Mouse (Mus musculus): ENCODE measurements at regions not wholly inside any gene's neighbourhood (a gene's known extent, or its start where the extent isn't known, plus 50 kb on each side); places are given as distances from the start of the nearest gene placed in this dataset.

GRCm38 (mm10) chr6:140348578-140348977 lies 75.3 kb upstream of the Plekha5 start:
- DNase-seq (ENCODE audit: low spot score) (no peak), ATAC-seq (ENCODE audit: insufficient read depth, low FRiP score, low TSS enrichment) (no peak)
- H3K9me3 ChIP-seq (ENCODE audit: control insufficient read depth, low read length) = no peaks in the 10 kb centered on the region
- no peak overlapping the region for H3K9ac ChIP-seq (ENCODE audit: low read length)
- no peak overlapping the region for H3K4me2 ChIP-seq (ENCODE audit: low read depth)
- 96% methylated on average over 16 of the region's 16 CpGs for WGBS
- H3K4me1 ChIP-seq (ENCODE audit: control insufficient read depth, insufficient read depth, low read length) = no peaks in the 10 kb centered on the region
- H3K4me3 ChIP-seq (ENCODE audit: low read depth, low read length) = no peak overlapping the region
- no peaks in the 10 kb centered on the region for H3K36me3 ChIP-seq (ENCODE audit: control insufficient read depth, insufficient read depth, low read length)
- no peaks in the 10 kb centered on the region for H3K27me3 ChIP-seq (ENCODE audit: control insufficient read depth, insufficient read depth, low read length)
- no peak overlapping the region for H3K27ac ChIP-seq (ENCODE audit: low read depth, low read length)

- no peak for DNase-seq (ENCODE audit: low spot score)
- Histone ChIP-seq H3K4me3 (ENCODE audit: low read depth, low read length) (no peak overlapping the region), H3K9ac (ENCODE audit: low read length) (no peak overlapping the region), H3K4me1 (ENCODE audit: control insufficient read depth, insufficient read depth, low read length) (no peaks in the 10 kb centered on the region), H3K9me3 (ENCODE audit: control insufficient read depth, low read length) (no peaks in the 10 kb centered on the region), H3K27me3 (ENCODE audit: control insufficient read depth, insufficient read depth, low read length) (no peaks in the 10 kb centered on the region), H3K27ac (ENCODE audit: low read depth, low read length) (no peak overlapping the region), H3K36me3 (ENCODE audit: control insufficient read depth, insufficient read depth, low read length) (no peaks in the 10 kb centered on the region), H3K4me2 (ENCODE audit: low read depth) (no peak overlapping the region)
- ATAC-seq (ENCODE audit: insufficient read depth, low FRiP score, low TSS enrichment) = no peak
- WGBS = 85% methylated on average over 6 of the region's 6 CpGs
Observed at GRCm38 (mm10) chr6:140346929-140347328, 76.9 kb upstream of the Plekha5 start.

- Histone ChIP-seq H3K27me3 (ENCODE audit: control insufficient read depth, insufficient read depth, low read length) (no peaks in the 10 kb centered on the region), H3K9ac (ENCODE audit: low read length) (no peak overlapping the region), H3K4me3 (ENCODE audit: low read depth, low read length) (no peak overlapping the region), H3K4me2 (ENCODE audit: low read depth) (no peak overlapping the region), H3K4me1 (ENCODE audit: control insufficient read depth, insufficient read depth, low read length) (no peaks in the 10 kb centered on the region), H3K9me3 (ENCODE audit: control insufficient read depth, low read length) (no peaks in the 10 kb centered on the region), H3K36me3 (ENCODE audit: control insufficient read depth, insufficient read depth, low read length) (no peaks in the 10 kb centered on the region), H3K27ac (ENCODE audit: low read depth, low read length) (no peak overlapping the region)
- DNase-seq (ENCODE audit: low spot score) (no peak), ATAC-seq (ENCODE audit: insufficient read depth, low FRiP score, low TSS enrichment) (no peak)
- 80% methylated on average over 11 of the region's 11 CpGs for WGBS
Observed at GRCm38 (mm10) chr6:140343638-140344037, 80.2 kb upstream of the Plekha5 start.

- Histone ChIP-seq H3K9ac (ENCODE audit: low read length) (no peak overlapping the region), H3K4me2 (ENCODE audit: low read depth) (no peak overlapping the region), H3K36me3 (ENCODE audit: control insufficient read depth, insufficient read depth, low read length) (no peaks in the 10 kb centered on the region), H3K4me1 (ENCODE audit: control insufficient read depth, insufficient read depth, low read length) (peaks cover 4% of the 10 kb centered on the region), H3K27ac (ENCODE audit: low read depth, low read length) (no peak overlapping the region), H3K9me3 (ENCODE audit: control insufficient read depth, low read length) (no peaks in the 10 kb centered on the region), H3K4me3 (ENCODE audit: low read depth, low read length) (no peak overlapping the region), H3K27me3 (ENCODE audit: control insufficient read depth, insufficient read depth, low read length) (no peaks in the 10 kb centered on the region)
- 48% methylated on average over 1 of the region's 1 CpGs for WGBS
- DNase-seq (ENCODE audit: low spot score) (peak; percentile 27), ATAC-seq (ENCODE audit: insufficient read depth, low FRiP score, low TSS enrichment) (no peak; the same call in 1 of the 2 replicates)
Observed at GRCm38 (mm10) chr6:140342881-140343280, 81.0 kb upstream of the Plekha5 start.

- no peak for ATAC-seq (ENCODE audit: insufficient read depth, low FRiP score, low TSS enrichment)
Observed at GRCm38 (mm10) chr6:140339731-140340130, 84.1 kb upstream of the Plekha5 start.

GRCm38 (mm10) chr6:140337897-140338749 lies 85.7 kb upstream of the Plekha5 start:
- 39% methylated on average over 19 of the region's 19 CpGs for WGBS
- Histone ChIP-seq H3K27me3 (ENCODE audit: control insufficient read depth, insufficient read depth, low read length) (no peaks in the 10 kb centered on the region), H3K4me2 (ENCODE audit: low read depth) (peak overlapping the region; percentile 30; the same call in 1 of the 2 replicates), H3K4me1 (ENCODE audit: control insufficient read depth, insufficient read depth, low read length) (peaks cover 13% of the 10 kb centered on the region), H3K36me3 (ENCODE audit: control insufficient read depth, insufficient read depth, low read length) (no peaks in the 10 kb centered on the region), H3K4me3 (ENCODE audit: low read depth, low read length) (no peak overlapping the region), H3K9ac (ENCODE audit: low read length) (peak overlapping the region; percentile 41; the same call in 1 of the 2 replicates), H3K27ac (ENCODE audit: low read depth, low read length) (0 out of 2 replicates have a peak overlapping the region, but pooled peaks have one; percentile 4), H3K9me3 (ENCODE audit: control insufficient read depth, low read length) (no peaks in the 10 kb centered on the region)
- DNase-seq (ENCODE audit: low spot score) = no peak
- no peak for ATAC-seq (ENCODE audit: insufficient read depth, low FRiP score, low TSS enrichment)

More at GRCm38 (mm10) chr6:140339731-140340130, 84.1 kb upstream of the Plekha5 start:
- no peak overlapping the region for H3K4me3 ChIP-seq (ENCODE audit: low read depth, low read length)
- H3K4me1 ChIP-seq (ENCODE audit: control insufficient read depth, insufficient read depth, low read length) = peaks cover 13% of the 10 kb centered on the region
- no peaks in the 10 kb centered on the region for H3K9me3 ChIP-seq (ENCODE audit: control insufficient read depth, low read length)
- no peaks in the 10 kb centered on the region for H3K36me3 ChIP-seq (ENCODE audit: control insufficient read depth, insufficient read depth, low read length)
- no peak for DNase-seq (ENCODE audit: low spot score)
- no peak overlapping the region for H3K27ac ChIP-seq (ENCODE audit: low read depth, low read length)
- no peak overlapping the region for H3K9ac ChIP-seq (ENCODE audit: low read length)
- no peak overlapping the region for H3K4me2 ChIP-seq (ENCODE audit: low read depth)
- WGBS = 80% methylated on average over 13 of the region's 13 CpGs
- H3K27me3 ChIP-seq (ENCODE audit: control insufficient read depth, insufficient read depth, low read length) = no peaks in the 10 kb centered on the region

GRCm38 (mm10) chr6:140337083-140337491 lies 86.8 kb upstream of the Plekha5 start:
- 21% methylated on average over 2 of the region's 3 CpGs for WGBS
- Histone ChIP-seq H3K27me3 (ENCODE audit: control insufficient read depth, insufficient read depth, low read length) (no peaks in the 10 kb centered on the region), H3K36me3 (ENCODE audit: control insufficient read depth, insufficient read depth, low read length) (no peaks in the 10 kb centered on the region), H3K9ac (ENCODE audit: low read length) (no peak overlapping the region), H3K4me1 (ENCODE audit: control insufficient read depth, insufficient read depth, low read length) (peaks cover 13% of the 10 kb centered on the region), H3K4me2 (ENCODE audit: low read depth) (peak overlapping the region; percentile 22), H3K27ac (ENCODE audit: low read depth, low read length) (peak overlapping the region; percentile 58), H3K4me3 (ENCODE audit: low read depth, low read length) (no peak overlapping the region), H3K9me3 (ENCODE audit: control insufficient read depth, low read length) (no peaks in the 10 kb centered on the region)
- DNase-seq (ENCODE audit: low spot score) (peak; percentile 40), ATAC-seq (ENCODE audit: insufficient read depth, low FRiP score, low TSS enrichment) (peak; percentile 43)

GRCm38 (mm10) chr6:140336414-140336941 lies 87.4 kb upstream of the Plekha5 start:
- peak; percentile 50 for DNase-seq (ENCODE audit: low spot score)
- Histone ChIP-seq H3K36me3 (ENCODE audit: control insufficient read depth, insufficient read depth, low read length) (no peaks in the 10 kb centered on the region), H3K27me3 (ENCODE audit: control insufficient read depth, insufficient read depth, low read length) (no peaks in the 10 kb centered on the region), H3K9me3 (ENCODE audit: control insufficient read depth, low read length) (no peaks in the 10 kb centered on the region), H3K27ac (ENCODE audit: low read depth, low read length) (peak overlapping the region; percentile 58), H3K9ac (ENCODE audit: low read length) (no peak overlapping the region), H3K4me2 (ENCODE audit: low read depth) (peak overlapping the region; percentile 17), H3K4me1 (ENCODE audit: control insufficient read depth, insufficient read depth, low read length) (peaks cover 13% of the 10 kb centered on the region), H3K4me3 (ENCODE audit: low read depth, low read length) (no peak overlapping the region)
- peak; percentile 58 for ATAC-seq (ENCODE audit: insufficient read depth, low FRiP score, low TSS enrichment)
- WGBS = 3% methylated on average over 13 of the region's 13 CpGs

- no peak for ATAC-seq (ENCODE audit: insufficient read depth, low FRiP score, low TSS enrichment)
- DNase-seq (ENCODE audit: low spot score) = no peak
- no peaks in the 10 kb centered on the region for H3K9me3 ChIP-seq (ENCODE audit: control insufficient read depth, low read length)
- no peaks in the 10 kb centered on the region for H3K36me3 ChIP-seq (ENCODE audit: control insufficient read depth, insufficient read depth, low read length)
- no peak overlapping the region for H3K9ac ChIP-seq (ENCODE audit: low read length)
- H3K4me2 ChIP-seq (ENCODE audit: low read depth) = no peak overlapping the region
- 32% methylated on average over 3 of the region's 3 CpGs for whole genome bisulfite sequencing
- H3K4me3 ChIP-seq (ENCODE audit: low read depth, low read length) = no peak overlapping the region
- H3K4me1 ChIP-seq (ENCODE audit: control insufficient read depth, insufficient read depth, low read length) = peaks cover 13% of the 10 kb centered on the region
- H3K27me3 ChIP-seq (ENCODE audit: control insufficient read depth, insufficient read depth, low read length) = no peaks in the 10 kb centered on the region
- no peak overlapping the region for H3K27ac ChIP-seq (ENCODE audit: low read depth, low read length)
Observed at GRCm38 (mm10) chr6:140333397-140333796, 90.5 kb upstream of the Plekha5 start.
